Mouse (Mus musculus): ENCODE results near the gene Colgalt2. TPM values are rescaled to one million over a fixed set of nuclear protein-coding genes. Genes with fewer than 3 reads are reported as not detected.

Gene Colgalt2
- polyA plus RNA-seq, 1 experiment from 2014 or later: 3.9 TPM

- H3K27me3 ChIP-seq (replicated peaks): no peaks in the 10 kb centered on the region
- H3K4me3 ChIP-seq (replicated peaks): no peak overlapping the region
- WGBS: 88% methylated on average over 6 of the region's 6 CpGs
- no peak for ATAC-seq (ENCODE audit: low FRiP score)
- H3K27ac ChIP-seq (replicated peaks): no peak overlapping the region
- peaks cover 22% of the 10 kb centered on the region for H3K36me3 ChIP-seq
- no peak overlapping the region for H3K9ac ChIP-seq (replicated peaks)
- H3K4me1 ChIP-seq: no peaks in the 10 kb centered on the region
- no peak overlapping the region for H3K4me2 ChIP-seq
- H3K9me3 ChIP-seq (replicated peaks): no peaks in the 10 kb centered on the region
These were observed 143.2 kb downstream of the Colgalt2 start for GRCm38 (mm10) chr1:152542747-152543378.

- peaks cover 22% of the 10 kb centered on the region for H3K36me3 ChIP-seq
- H3K27ac ChIP-seq (replicated peaks): no peak overlapping the region
- no peak overlapping the region for H3K4me2 ChIP-seq
- no peaks in the 10 kb centered on the region for H3K27me3 ChIP-seq (replicated peaks)
- no peaks in the 10 kb centered on the region for H3K9me3 ChIP-seq (replicated peaks)
- no peak overlapping the region for H3K9ac ChIP-seq (replicated peaks)
- 86% methylated on average over 2 of the region's 2 CpGs for WGBS
- no peak overlapping the region for H3K4me3 ChIP-seq (replicated peaks)
- no peak for ATAC-seq (ENCODE audit: low FRiP score)
- H3K4me1 ChIP-seq: no peaks in the 10 kb centered on the region
These were observed 144.0 kb downstream of the Colgalt2 start for GRCm38 (mm10) chr1:152543449-152544159.

DNA sequence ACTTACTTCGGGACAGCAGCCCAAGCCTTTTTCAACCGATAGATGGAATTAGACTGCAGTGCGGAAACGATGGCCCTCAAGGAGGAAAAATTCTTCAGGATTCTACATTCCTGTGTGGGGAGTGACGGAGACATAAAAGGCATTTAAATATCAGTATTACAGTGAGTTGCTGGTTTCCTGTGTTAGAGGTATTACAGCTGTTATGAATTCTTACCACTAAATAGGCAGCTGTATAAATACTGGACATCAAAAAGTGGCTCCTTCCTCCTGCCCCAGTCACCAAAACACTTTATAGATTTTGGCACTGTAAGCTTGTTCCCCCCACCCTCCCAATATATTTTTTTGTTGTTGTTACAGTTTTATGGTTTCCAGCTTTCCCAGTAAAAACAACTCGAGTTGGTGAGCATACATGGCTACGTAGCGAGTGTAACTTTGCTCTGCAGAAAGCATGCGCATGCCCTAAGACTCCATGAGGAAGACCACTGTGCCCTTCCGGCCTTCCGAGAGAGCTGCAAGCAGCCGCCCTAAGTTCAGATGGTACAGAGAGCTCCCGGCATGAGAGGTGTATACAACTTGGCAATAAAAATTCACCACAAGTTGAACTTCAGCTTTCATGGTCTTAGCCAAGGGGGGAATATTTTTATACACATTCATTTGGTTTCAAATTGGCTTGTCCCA, 149.6 kb downstream of the Colgalt2 start:
- peaks cover 13% of the 10 kb centered on the region for H3K36me3 ChIP-seq
- H3K4me1 ChIP-seq: no peaks in the 10 kb centered on the region
- H3K4me3 ChIP-seq (replicated peaks): no peak overlapping the region
- H3K27me3 ChIP-seq (replicated peaks): no peaks in the 10 kb centered on the region
- H3K9ac ChIP-seq (replicated peaks): no peak overlapping the region
- no peaks in the 10 kb centered on the region for H3K9me3 ChIP-seq (replicated peaks)
- ATAC-seq (ENCODE audit: low FRiP score): no peak
- WGBS: 86% methylated on average over 13 of the region's 13 CpGs
- no peak overlapping the region for H3K27ac ChIP-seq (replicated peaks)
- H3K4me2 ChIP-seq: no peak overlapping the region

- H3K4me1 ChIP-seq: no peaks in the 10 kb centered on the region
- no peaks in the 10 kb centered on the region for H3K9me3 ChIP-seq (replicated peaks)
- H3K9ac ChIP-seq (replicated peaks): no peak overlapping the region
- peaks cover 9% of the 10 kb centered on the region for H3K36me3 ChIP-seq
- no peak for ATAC-seq (ENCODE audit: low FRiP score)
- no peak overlapping the region for H3K4me3 ChIP-seq (replicated peaks)
- WGBS: 79% methylated on average over 2 of the region's 2 CpGs
- H3K27me3 ChIP-seq (replicated peaks): no peaks in the 10 kb centered on the region
- H3K4me2 ChIP-seq: no peak overlapping the region
- no peak overlapping the region for H3K27ac ChIP-seq (replicated peaks)
These were observed 150.9 kb downstream of the Colgalt2 start for GRCm38 (mm10) chr1:152550544-152550943.

DNA sequence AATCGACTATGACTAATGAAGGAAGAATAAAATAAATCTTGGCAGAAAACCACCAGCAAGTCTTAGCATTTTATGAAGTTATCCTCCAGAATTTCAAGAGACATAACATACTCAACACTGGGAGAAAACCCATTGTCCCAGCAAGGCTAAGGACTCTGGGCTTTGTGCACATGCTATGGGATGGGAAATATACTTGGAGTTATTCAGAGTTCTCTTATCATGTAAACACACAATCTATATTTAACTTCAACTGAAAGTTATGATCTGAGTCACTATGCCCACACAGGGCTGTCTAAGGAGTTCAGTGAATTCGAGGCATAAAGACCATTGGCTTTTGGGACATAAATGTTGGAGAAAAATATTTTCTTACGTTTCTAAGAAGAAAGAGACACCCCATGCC, 151.3 kb downstream of the Colgalt2 start:
- Histone ChIP-seq H3K27me3 (replicated peaks) (no peaks in the 10 kb centered on the region), H3K9me3 (replicated peaks) (no peaks in the 10 kb centered on the region), H3K4me2 (no peak overlapping the region), H3K9ac (replicated peaks) (no peak overlapping the region), H3K4me1 (peaks cover 4% of the 10 kb centered on the region), H3K4me3 (replicated peaks) (no peak overlapping the region), H3K27ac (replicated peaks) (no peak overlapping the region), H3K36me3 (peaks cover 8% of the 10 kb centered on the region)
- no peak for ATAC-seq (ENCODE audit: low FRiP score)
- 82% methylated on average over 3 of the region's 3 CpGs for WGBS

DNA sequence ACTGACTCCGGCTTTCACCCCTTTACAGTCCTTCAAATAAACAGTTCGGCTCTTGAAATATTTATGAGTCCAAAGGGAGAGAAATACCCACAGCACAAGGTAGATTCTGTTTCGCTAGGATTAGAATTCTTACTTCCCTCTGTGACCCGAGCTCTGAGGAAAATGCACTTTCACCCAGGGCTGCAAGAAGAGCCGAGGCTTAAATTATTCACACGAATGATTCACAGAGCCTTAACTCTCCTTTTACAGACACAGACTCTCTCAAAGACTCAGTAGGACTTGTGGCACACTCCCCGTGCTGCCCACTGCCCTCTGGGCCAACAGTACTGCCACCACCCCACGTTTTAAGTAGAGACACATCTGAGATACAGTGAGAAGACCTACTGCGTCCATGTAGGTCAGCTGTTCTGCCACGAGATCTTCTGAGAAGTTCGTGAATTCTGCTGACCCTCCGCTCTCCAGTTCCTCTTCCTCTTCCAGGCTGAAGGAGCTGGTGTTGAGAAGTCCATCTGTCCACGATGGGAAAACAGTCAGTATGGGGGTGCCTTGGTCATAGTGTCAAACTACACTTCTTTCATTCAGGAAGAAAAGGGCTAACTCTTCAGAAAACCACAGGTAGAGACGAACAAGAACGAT, 154.4 kb downstream of the Colgalt2 start:
- Histone ChIP-seq H3K9ac (replicated peaks) (no peak overlapping the region), H3K4me1 (peaks cover 12% of the 10 kb centered on the region), H3K9me3 (replicated peaks) (no peaks in the 10 kb centered on the region), H3K27ac (replicated peaks) (no peak overlapping the region), H3K4me3 (replicated peaks) (no peak overlapping the region), H3K27me3 (replicated peaks) (no peaks in the 10 kb centered on the region), H3K4me2 (no peak overlapping the region), H3K36me3 (peaks cover 5% of the 10 kb centered on the region)
- WGBS: 73% methylated on average over 15 of the region's 15 CpGs
- ATAC-seq (ENCODE audit: low FRiP score): no peak

DNA sequence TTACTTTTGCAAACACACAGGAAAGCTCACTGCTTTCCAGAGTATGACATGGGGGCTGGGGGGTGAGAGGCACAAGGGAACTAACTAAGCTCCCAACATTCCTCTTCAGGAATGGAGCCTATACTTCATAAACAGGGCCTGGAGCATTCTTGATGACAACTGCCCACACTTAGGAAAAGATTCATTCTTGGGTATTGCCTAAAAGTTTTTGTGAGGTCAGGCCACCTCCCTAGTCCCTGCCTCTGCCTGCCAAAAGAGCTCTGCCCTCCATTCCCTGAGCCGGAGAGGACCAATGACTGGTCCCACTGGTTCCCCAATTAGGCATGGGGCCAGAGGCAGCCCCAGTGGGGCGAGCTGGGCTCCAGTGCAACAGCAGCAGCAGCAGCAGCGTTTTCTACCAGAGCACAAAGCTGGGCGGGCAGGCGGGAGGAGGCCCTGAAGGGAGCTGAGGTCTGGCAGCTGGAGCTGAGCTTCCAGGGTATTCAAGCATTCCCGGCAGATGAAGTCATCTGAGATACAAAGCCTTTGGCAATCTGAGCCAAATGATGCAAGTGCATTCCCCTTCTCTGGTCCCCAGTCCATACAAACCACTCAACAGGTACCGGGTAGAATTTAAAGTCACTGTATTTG, 156.4 kb downstream of the Colgalt2 start:
- Histone ChIP-seq H3K4me2 (no peak overlapping the region; the same call in 1 of the 2 replicates), H3K9me3 (replicated peaks) (no peaks in the 10 kb centered on the region), H3K4me3 (replicated peaks) (no peak overlapping the region), H3K4me1 (peaks cover 12% of the 10 kb centered on the region), H3K36me3 (peaks cover 5% of the 10 kb centered on the region), H3K27me3 (replicated peaks) (no peaks in the 10 kb centered on the region), H3K9ac (replicated peaks) (no peak overlapping the region), H3K27ac (replicated peaks) (peak overlapping the region; percentile 74)
- 15% methylated on average over 7 of the region's 7 CpGs for WGBS
- ATAC-seq (ENCODE audit: low FRiP score): peak; percentile 84

DNA sequence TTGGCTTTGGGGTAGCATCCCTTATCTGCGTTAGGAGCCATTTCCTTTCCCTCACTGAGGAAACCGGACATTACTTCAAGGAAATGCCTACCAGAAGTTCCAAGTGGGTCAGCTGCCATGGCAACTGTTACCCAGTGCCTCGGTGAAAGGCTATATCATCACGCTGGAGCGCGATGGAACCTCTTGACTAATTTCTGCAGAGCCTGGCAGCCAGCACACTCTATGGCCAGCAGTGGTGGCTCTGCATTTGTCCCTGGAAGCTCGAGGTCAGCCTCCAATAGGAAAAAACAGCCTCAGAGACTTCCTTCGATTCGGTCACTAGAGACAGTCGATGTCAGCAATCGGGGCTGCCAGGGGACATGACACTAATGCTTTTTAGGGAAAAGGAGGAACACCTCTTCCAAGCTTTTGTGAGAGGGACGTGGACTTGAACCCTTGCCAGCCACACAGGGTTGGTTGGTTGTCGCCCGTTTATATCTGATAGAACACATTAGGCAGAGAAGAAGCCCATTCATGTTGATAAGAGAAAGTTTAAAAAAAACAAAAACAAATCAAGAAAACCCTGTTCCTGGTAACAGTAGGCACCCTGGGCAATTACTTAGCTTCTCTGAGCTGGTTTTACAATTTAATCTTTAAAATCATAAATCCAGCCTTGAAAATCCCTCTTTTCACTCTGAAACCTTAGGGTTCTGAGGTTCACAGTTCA, 157.1 kb downstream of the Colgalt2 start:
- 47% methylated on average over 14 of the region's 14 CpGs for WGBS
- peak overlapping the region; percentile 74 for H3K27ac ChIP-seq (replicated peaks)
- peaks cover 12% of the 10 kb centered on the region for H3K4me1 ChIP-seq
- no peak overlapping the region for H3K9ac ChIP-seq (replicated peaks)
- H3K4me3 ChIP-seq (replicated peaks): no peak overlapping the region
- no peaks in the 10 kb centered on the region for H3K9me3 ChIP-seq (replicated peaks)
- no peak overlapping the region; the same call in 1 of the 2 replicates for H3K4me2 ChIP-seq
- H3K27me3 ChIP-seq (replicated peaks): no peaks in the 10 kb centered on the region
- peak; percentile 55 for ATAC-seq (ENCODE audit: low FRiP score)
- peaks cover 2% of the 10 kb centered on the region; the same call in 1 of the 2 replicates for H3K36me3 ChIP-seq

Other genes starting within 250 kb of the Colgalt2 start
- 39.4 and 47.6 TPM in 2 replicates for gene Tsen15, start 13.1 kb upstream of the Colgalt2 start, polyA plus RNA-seq (2015; fragmentation: Nextera tagmentation; extraction: Ambion mirVana)